26 mouse cellular contexts compared by ENCODE assay signal in the genomic region with DNA sequence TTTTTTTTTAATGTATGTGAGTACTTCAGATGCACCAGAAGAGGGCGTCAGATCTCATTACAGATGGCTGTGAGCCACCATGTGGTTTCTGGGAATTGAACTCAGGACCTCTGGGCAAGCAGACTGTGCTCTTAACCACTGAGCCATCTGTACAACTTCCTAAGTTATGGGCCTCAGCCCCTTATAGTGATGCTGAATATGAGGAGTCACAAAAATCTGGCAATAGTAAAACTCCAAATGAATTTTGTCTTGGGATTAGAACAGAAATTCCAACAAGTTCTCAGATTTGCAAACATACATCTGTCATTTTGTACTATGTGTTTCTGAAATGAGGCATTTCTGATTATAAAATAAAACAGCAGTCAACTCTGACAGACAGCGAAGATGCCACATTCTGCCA. TPM values are rescaled to one million over a fixed set of nuclear protein-coding genes. Genes with fewer than 3 reads are reported as not detected.
A peak's percentile ranks its signal among the peaks of the same experiment; 100 is the strongest.
DNase-seq lines count a peak whose midpoint lies in the region; ATAC-seq and TF ChIP-seq lines count a peak whose summit lies in the region.
"Had no signal": no experiment of that assay in that cellular context is flagged by ENCODE, and none has a peak within 500 bp of the region (broad histone marks: within the 10 kb centered on the region; RNA-seq: fewer than 3 reads in every experiment).

No protein-coding gene starts in this region.

- TF ChIP-seq RAD21 in MEL (IDR thresholded peaks at IDR 0.05; ENCODE audit: low read depth, low read length), result no peak

- peaks cover 7 to 9% of the 10 kb centered on the region in 2 experiments for H3K27me3 ChIP-seq in MEL (ENCODE audit: control insufficient read depth in 1 of 2, insufficient read depth in 2 of 2, low read length in 2 of 2)
- no peaks in the 10 kb centered on the region for H3K27me3 ChIP-seq in hindbrain, embryonic 12.5 days
- H3K27me3 ChIP-seq: forebrain, embryonic 13.5 days; intestine, embryonic 15.5 days had no signal

- intact Hi-C loops in heart, postnatal 36 days (cut with DNase I), result no loop called here

- H3K4me3 ChIP-seq in layer of hippocampus, adult 2 months, result no peak overlapping the region
- no peak overlapping the region for H3K4me3 ChIP-seq in MEL (ENCODE audit: control insufficient read depth in 1 of 2, insufficient read depth in 1 of 2, low read depth in 2 of 2, low read length in 2 of 2)
- H3K4me3 ChIP-seq in hindbrain, embryonic 12.5 days, result no peak overlapping the region
- H3K4me3 ChIP-seq: forebrain, embryonic 10.5 days; forebrain, embryonic 13.5 days; hindbrain, embryonic 13.5 days; intestine, embryonic 15.5 days had no signal

- no peak for TF ChIP-seq POLR2A in MEL (IDR thresholded peaks at IDR 0.05; ENCODE audit: control insufficient read depth in 1 of 2, insufficient read depth in 1 of 2, low read depth in 1 of 2, low read length in 2 of 2, poor library complexity in 1 of 2)

- no peaks in the 10 kb centered on the region for H3K79me2 ChIP-seq in MEL (ENCODE audit: control insufficient read depth, insufficient read depth, low read length, poor library complexity)

- no peak overlapping the region for H3K27ac ChIP-seq in layer of hippocampus, adult 2 months
- no peak overlapping the region for H3K27ac ChIP-seq in MEL (ENCODE audit: control insufficient read depth, low read depth, low read length)
- no peak overlapping the region for H3K27ac ChIP-seq in hindbrain, embryonic 12.5 days
- H3K27ac ChIP-seq: forebrain, embryonic 10.5 days; forebrain, embryonic 13.5 days; hindbrain, embryonic 13.5 days; intestine, embryonic 15.5 days had no signal

- TF ChIP-seq EP300 in MEL (IDR thresholded peaks at IDR 0.05; ENCODE audit: low read depth in 1 of 2, low read length in 2 of 2), result no peak

- H3K9ac ChIP-seq in MEL (ENCODE audit: control insufficient read depth, low read depth, low read length, poor library complexity, severe bottlenecking), result no peak overlapping the region
- no peak overlapping the region for H3K9ac ChIP-seq in hindbrain, embryonic 12.5 days
- H3K9ac ChIP-seq: forebrain, embryonic 13.5 days; hindbrain, embryonic 13.5 days; intestine, embryonic 15.5 days had no signal

- DNase-seq in heart, adult 11 months, result peak; percentile 31
- DNase-seq in heart, postnatal 36 days, result no peak
- peak in 1 of 2 experiments; percentile 22 for DNase-seq in layer of hippocampus, adult 2 months (ENCODE audit: low spot score in 2 of 2)
- no peak for DNase-seq in layer of hippocampus, postnatal 10 days (ENCODE audit: low spot score in 2 of 2)
- no peak for DNase-seq in MEL (ENCODE audit: low read depth, low spot score)
- DNase-seq: adrenal gland, postnatal 10 days; adrenal gland, postnatal 36 days; cerebellum, adult 18-20 months; cerebellum, adult 9-10 months; cerebellum, postnatal 14 days; gastrocnemius, postnatal 10 days; heart, adult 18-20 months; heart, postnatal 10 days; kidney, adult 11 months had no signal

- no peak for ATAC-seq in hindbrain, embryonic 12.5 days (ENCODE audit: low FRiP score)
- ATAC-seq: CD4-positive, CD25-positive, alpha-beta regulatory T cell, adult 4 months; forebrain, embryonic 13.5 days; hindbrain, embryonic 16.5 days; intestine, embryonic 15.5 days; Patski had no signal

- no peaks in the 10 kb centered on the region for H3K4me1 ChIP-seq in MEL (ENCODE audit: control insufficient read depth in 1 of 2, insufficient read depth in 2 of 2, low read length in 2 of 2)
- H3K4me1 ChIP-seq in hindbrain, embryonic 12.5 days, result no peaks in the 10 kb centered on the region
- H3K4me1 ChIP-seq: forebrain, embryonic 10.5 days; forebrain, embryonic 13.5 days; hindbrain, embryonic 13.5 days; intestine, embryonic 15.5 days had no signal

- TF ChIP-seq CTCF in layer of hippocampus, adult 2 months (conservative IDR thresholded peaks at IDR 0.05), result peak; percentile 44
- peak in 1 of 3 experiments; percentile 14; a peak in 1 of 6 replicates for TF ChIP-seq CTCF in MEL (IDR thresholded peaks at IDR 0.05 in 2 of 3, conservative IDR thresholded peaks at IDR 0.05 in 1 of 3; ENCODE audit: control insufficient read depth in 1 of 3, insufficient read depth in 1 of 3, low read depth in 2 of 3, low read length in 3 of 3, poor library complexity in 1 of 3, severe bottlenecking in 1 of 3)

- no peaks in the 10 kb centered on the region for H3K9me3 ChIP-seq in MEL (replicated peaks; ENCODE audit: insufficient read depth, low read length)
- no peaks in the 10 kb centered on the region for H3K9me3 ChIP-seq in hindbrain, embryonic 12.5 days (replicated peaks)
- H3K9me3 ChIP-seq: forebrain, embryonic 10.5 days; forebrain, embryonic 13.5 days; hindbrain, embryonic 13.5 days; intestine, embryonic 15.5 days had no signal

- no peak overlapping the region for H3K4me2 ChIP-seq in hindbrain, embryonic 12.5 days (replicated peaks)
- H3K4me2 ChIP-seq: forebrain, embryonic 13.5 days; heart, embryonic 11.5 days; hindbrain, embryonic 13.5 days; intestine, embryonic 15.5 days had no signal

- WGBS in hindbrain, embryonic 12.5 days, result 72% methylated on average over 2 of the region's 2 CpGs

- no peaks in the 10 kb centered on the region for H3K36me3 ChIP-seq in MEL (ENCODE audit: control insufficient read depth in 1 of 2, insufficient read depth in 2 of 2, low read length in 2 of 2)
- no peaks in the 10 kb centered on the region for H3K36me3 ChIP-seq in hindbrain, embryonic 12.5 days
- H3K36me3 ChIP-seq: forebrain, embryonic 10.5 days; hindbrain, embryonic 13.5 days; intestine, embryonic 15.5 days had no signal

TF ChIP-seq in MEL, 35 proteins besides CTCF, POLR2A, EP300 and RAD21:
- no peak for TF ChIP-seq KAT2A (conservative IDR thresholded peaks at IDR 0.05; ENCODE audit: low read depth, low read length)
- TF ChIP-seq MAZ (IDR thresholded peaks at IDR 0.05; ENCODE audit: low read depth, low read length), result no peak
- 0 out of 2 replicates have a peak, but pooled peaks have one; percentile 35 for TF ChIP-seq MYC (IDR thresholded peaks at IDR 0.05; ENCODE audit: low read depth, low read length)
- peak; percentile 83 for TF ChIP-seq TBP (IDR thresholded peaks at IDR 0.05; ENCODE audit: low read depth, low read length)
- no peak for TF ChIP-seq MAX (IDR thresholded peaks at IDR 0.05; ENCODE audit: low read length)

RNA-seq across cellular contexts. Expression of a gene that starts 33.7 kb away (rescaled TPM):
- total RNA-seq in heart, postnatal 36 days (2021), result 1 to 10 TPM; 3.0 to 3.1 TPM
- total RNA-seq in layer of hippocampus, adult 2 months (2021), result 10 to 100 TPM; 11.9 to 12.1 TPM
- 10 to 100 TPM; 12.0 to 13.8 TPM for total RNA-seq in layer of hippocampus, postnatal 10 days (2021)
- total RNA-seq in MEL (2012; rRNA removed), result not detected in 2 replicates
- polyA plus RNA-seq in MEL (2012; ENCODE audit: insufficient read depth in 1 of 2, insufficient read length in 2 of 2, low read depth in 1 of 2, low replicate concordance in 2 of 2, missing spikeins in 1 of 2), result not detected
- polyA plus RNA-seq in hindbrain, embryonic 12.5 days (2016; fragmentation: Nextera tagmentation; extraction: Ambion mirVana), result 0.14 and 0.35 TPM in 2 replicates
- total RNA-seq: hematopoietic stem cell, adult 5-6 weeks had no signal
- polyA plus RNA-seq: C2C12; CD4-positive, CD25-positive, alpha-beta regulatory T cell, adult 4 months; embryonic facial prominence, embryonic 11.5 days had no signal

RNA-seq across cellular contexts. Expression of a gene that starts 57.0 kb away (rescaled TPM):
- total RNA-seq in heart, postnatal 36 days (2021), result 100 to 1,000 TPM; 372 to 460 TPM
- 1 to 10 TPM; 5.4 to 7.6 TPM for total RNA-seq in layer of hippocampus, adult 2 months (2021)
- 1 to 10 TPM; 7.5 to 8.3 TPM for total RNA-seq in layer of hippocampus, postnatal 10 days (2021)
- 14.1 and 15.8 TPM in 2 replicates for total RNA-seq in MEL (2012; rRNA removed)
- 10 to 100 TPM in 1 of 2 experiments, not detected in 1; 35.5 TPM for polyA plus RNA-seq in MEL (2012; ENCODE audit: insufficient read depth in 1 of 2, insufficient read length in 2 of 2, low read depth in 1 of 2, low replicate concordance in 2 of 2, missing spikeins in 1 of 2)
- polyA plus RNA-seq in hindbrain, embryonic 12.5 days (2016; fragmentation: Nextera tagmentation; extraction: Ambion mirVana), result 17.2 and 21.8 TPM in 2 replicates

Comparison
In these comparisons a context has a peak if more than half of its experiments do, and no peak if none do; other contexts are left out.
1. RNA of a gene that starts 57.0 kb away (total RNA-seq): 372 to 460 TPM in heart, postnatal 36 days; 14.1 to 15.8 TPM in MEL, 7.5 to 8.3 TPM in layer of hippocampus, postnatal 10 days and 5.4 to 7.6 TPM in layer of hippocampus, adult 2 months; every median in the first group is over 10 times any median in the second.